25 mouse cellular contexts compared by ENCODE assay signal in the genomic region with DNA sequence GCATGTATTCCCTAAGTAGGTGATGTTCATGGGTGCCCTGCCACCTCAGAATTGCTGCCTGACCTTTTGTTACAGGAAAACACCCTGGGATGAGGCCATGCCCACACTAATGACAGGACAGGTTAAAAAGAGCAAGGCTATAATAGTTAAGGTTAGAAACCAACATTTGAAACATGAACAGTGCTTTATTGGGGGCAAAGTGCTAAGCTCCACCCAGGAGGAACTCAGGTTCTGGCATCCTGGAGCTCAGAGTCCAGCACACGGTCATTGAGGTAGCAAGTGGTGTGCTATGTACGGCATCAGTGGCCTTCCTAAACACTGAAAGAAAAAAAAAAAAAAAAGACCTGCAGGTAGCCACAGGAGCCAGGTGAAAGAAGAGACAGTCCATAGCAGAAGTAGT. TPM values are rescaled to one million over a fixed set of nuclear protein-coding genes. Genes with fewer than 3 reads are reported as not detected.
A peak's percentile ranks its signal among the peaks of the same experiment; 100 is the strongest.
DNase-seq lines count a peak whose midpoint lies in the region; ATAC-seq and TF ChIP-seq lines count a peak whose summit lies in the region.
"Had no signal": no experiment of that assay in that cellular context is flagged by ENCODE, and none has a peak within 500 bp of the region (broad histone marks: within the 10 kb centered on the region; RNA-seq: fewer than 3 reads in every experiment).

No protein-coding gene starts in this region.

- DNase-seq in kidney, adult 2 months = peak; percentile 17
- DNase-seq in kidney, postnatal 10 days = no peak
- peak; percentile 91 for DNase-seq in large intestine, adult 2 months (ENCODE audit: low read depth, low spot score)
- DNase-seq in ovary, postnatal 36 days (ENCODE audit: low spot score) = no peak
- DNase-seq in midbrain, postnatal 0 days (ENCODE audit: low spot score) = no peak
- DNase-seq: adrenal gland, adult 2 months; adrenal gland, postnatal 10 days; adrenal gland, postnatal 25 days; cerebellum, adult 11 months; cerebellum, adult 18-20 months; cerebellum, adult 8-10 months; cerebellum, adult 9-11 months; cerebellum, postnatal 14 days; cerebellum, postnatal 36 days; embryo, embryonic 11 days had no signal

- 59% methylated on average over 2 of the region's 2 CpGs for WGBS in kidney, adult 2 months
- WGBS in intestine, embryonic 15.5 days = 53% methylated on average over 2 of the region's 2 CpGs
- 54% methylated on average over 2 of the region's 2 CpGs for WGBS in intestine, embryonic 16.5 days
- WGBS in large intestine, adult 2 months = 28% methylated on average over 2 of the region's 2 CpGs
- whole genome bisulfite sequencing in midbrain, embryonic 15.5 days = 89% methylated on average over 2 of the region's 2 CpGs
- WGBS in midbrain, postnatal 0 days = 98% methylated on average over 2 of the region's 2 CpGs

- H3K4me1 ChIP-seq in kidney, adult 2 months (ENCODE audit: control insufficient read depth, insufficient read depth, low read length) = no peaks in the 10 kb centered on the region
- peaks cover 10% of the 10 kb centered on the region; the same call in 1 of the 2 replicates for H3K4me1 ChIP-seq in intestine, embryonic 15.5 days (replicated peaks)
- H3K4me1 ChIP-seq in intestine, embryonic 16.5 days (ENCODE audit: control insufficient read depth, insufficient read depth, low read length) = peaks cover 7% of the 10 kb centered on the region
- H3K4me1 ChIP-seq in midbrain, embryonic 15.5 days = peaks cover 20% of the 10 kb centered on the region
- H3K4me1 ChIP-seq in midbrain, postnatal 0 days (ENCODE audit: insufficient read depth, low read length) = 0 out of 2 replicates have a peak, but pooled peaks cover 3% of the 10 kb centered on the region

- peak; percentile 91 for ATAC-seq in intestine, embryonic 15.5 days
- ATAC-seq in intestine, embryonic 16.5 days = peak; percentile 96
- ATAC-seq in midbrain, embryonic 15.5 days (replicated peaks) = no peak
- ATAC-seq in midbrain, postnatal 0 days (ENCODE audit: low FRiP score) = no peak
- ATAC-seq: forebrain, embryonic 14.5 days had no signal

- H3K4me2 ChIP-seq in intestine, embryonic 15.5 days (replicated peaks) = no peak overlapping the region
- no peak overlapping the region for H3K4me2 ChIP-seq in intestine, embryonic 16.5 days (ENCODE audit: low read depth, low read length)
- no peak overlapping the region for H3K4me2 ChIP-seq in midbrain, embryonic 15.5 days
- H3K4me2 ChIP-seq in midbrain, postnatal 0 days (ENCODE audit: low read depth, low read length, poor library complexity, severe bottlenecking) = no peak overlapping the region
- H3K4me2 ChIP-seq: embryonic facial prominence, embryonic 13.5 days; embryonic facial prominence, embryonic 15.5 days; forebrain, embryonic 12.5 days had no signal

- no peaks in the 10 kb centered on the region for H3K27me3 ChIP-seq in kidney, adult 2 months (replicated peaks; ENCODE audit: control insufficient read depth, insufficient read depth, low read length)
- H3K27me3 ChIP-seq in intestine, embryonic 15.5 days (replicated peaks) = no peaks in the 10 kb centered on the region
- no peaks in the 10 kb centered on the region for H3K27me3 ChIP-seq in intestine, embryonic 16.5 days (replicated peaks; ENCODE audit: control insufficient read depth, insufficient read depth, low read length)
- no peaks in the 10 kb centered on the region for H3K27me3 ChIP-seq in midbrain, embryonic 15.5 days (replicated peaks)
- H3K27me3 ChIP-seq in midbrain, postnatal 0 days (ENCODE audit: insufficient read depth, low read length) = no peaks in the 10 kb centered on the region
- H3K27me3 ChIP-seq: embryonic facial prominence, embryonic 15.5 days had no signal

- no peak overlapping the region for H3K27ac ChIP-seq in kidney, adult 2 months (ENCODE audit: insufficient read depth, low read depth, low read length)
- H3K27ac ChIP-seq in intestine, embryonic 15.5 days = peak overlapping the region; percentile 54; the same call in 1 of the 2 replicates
- peak overlapping the region; percentile 72 for H3K27ac ChIP-seq in intestine, embryonic 16.5 days (ENCODE audit: low read length)
- H3K27ac ChIP-seq in midbrain, embryonic 15.5 days = no peak overlapping the region
- no peak overlapping the region for H3K27ac ChIP-seq in midbrain, postnatal 0 days (ENCODE audit: low read depth, low read length)
- H3K27ac ChIP-seq: embryonic facial prominence, embryonic 13.5 days; embryonic facial prominence, embryonic 15.5 days; forebrain, embryonic 10.5 days; forebrain, embryonic 12.5 days had no signal

- no peaks in the 10 kb centered on the region for H3K36me3 ChIP-seq in kidney, adult 2 months (ENCODE audit: control insufficient read depth, insufficient read depth, low read length)
- no peaks in the 10 kb centered on the region for H3K36me3 ChIP-seq in intestine, embryonic 15.5 days
- H3K36me3 ChIP-seq in intestine, embryonic 16.5 days (ENCODE audit: control insufficient read depth, insufficient read depth, low read length) = no peaks in the 10 kb centered on the region
- H3K36me3 ChIP-seq in midbrain, embryonic 15.5 days (replicated peaks) = no peaks in the 10 kb centered on the region
- no peaks in the 10 kb centered on the region for H3K36me3 ChIP-seq in midbrain, postnatal 0 days (ENCODE audit: insufficient read depth, low read length)
- H3K36me3 ChIP-seq: embryonic facial prominence, embryonic 13.5 days; embryonic facial prominence, embryonic 15.5 days; forebrain, embryonic 10.5 days; forebrain, embryonic 12.5 days had no signal

- no peak overlapping the region for H3K4me3 ChIP-seq in kidney, adult 2 months (ENCODE audit: insufficient read depth, low read depth, low read length)
- no peak overlapping the region for H3K4me3 ChIP-seq in intestine, embryonic 15.5 days (replicated peaks)
- no peak overlapping the region for H3K4me3 ChIP-seq in intestine, embryonic 16.5 days (ENCODE audit: low read length)
- H3K4me3 ChIP-seq in midbrain, embryonic 15.5 days = no peak overlapping the region
- no peak overlapping the region for H3K4me3 ChIP-seq in midbrain, postnatal 0 days (ENCODE audit: low read depth, low read length)
- H3K4me3 ChIP-seq: embryonic facial prominence, embryonic 13.5 days; embryonic facial prominence, embryonic 15.5 days; erythroblast, embryonic 14.5 days; forebrain, embryonic 10.5 days; forebrain, embryonic 12.5 days had no signal

- no peak overlapping the region for H3K9ac ChIP-seq in intestine, embryonic 15.5 days
- peak overlapping the region; percentile 20; the same call in 1 of the 2 replicates for H3K9ac ChIP-seq in intestine, embryonic 16.5 days (ENCODE audit: low read depth, low read length)
- no peak overlapping the region for H3K9ac ChIP-seq in midbrain, embryonic 15.5 days
- H3K9ac ChIP-seq in midbrain, postnatal 0 days (replicated peaks; ENCODE audit: low read length, poor library complexity, severe bottlenecking) = no peak overlapping the region
- H3K9ac ChIP-seq: embryonic facial prominence, embryonic 13.5 days; embryonic facial prominence, embryonic 15.5 days; forebrain, embryonic 12.5 days had no signal

- H3K9me3 ChIP-seq in intestine, embryonic 15.5 days = no peaks in the 10 kb centered on the region
- H3K9me3 ChIP-seq in intestine, embryonic 16.5 days (ENCODE audit: control insufficient read depth, low read length) = no peaks in the 10 kb centered on the region
- no peaks in the 10 kb centered on the region for H3K9me3 ChIP-seq in midbrain, embryonic 15.5 days
- no peaks in the 10 kb centered on the region for H3K9me3 ChIP-seq in midbrain, postnatal 0 days (ENCODE audit: low read length)
- H3K9me3 ChIP-seq: embryonic facial prominence, embryonic 13.5 days; embryonic facial prominence, embryonic 15.5 days; forebrain, embryonic 10.5 days; forebrain, embryonic 12.5 days had no signal

- no peak for TF ChIP-seq POLR2A in kidney, adult 2 months (IDR thresholded peaks at IDR 0.05; ENCODE audit: low read depth, low read length)

- no peak for TF ChIP-seq CTCF in kidney, adult 2 months (conservative IDR thresholded peaks at IDR 0.05; ENCODE audit: insufficient read depth, insufficient read length, low read depth, low read length)
- TF ChIP-seq CTCF in midbrain, postnatal 0 days (IDR thresholded peaks at IDR 0.05) = no peak

RNA-seq across cellular contexts. Expression of a gene that starts 29.0 kb away (rescaled TPM):
- 24.3 and 25.5 TPM in 2 replicates for polyA plus RNA-seq in kidney, adult 2 months (2012; rRNA removed)
- 24.5 and 24.6 TPM in 2 replicates for polyA plus RNA-seq in intestine, embryonic 15.5 days (2015; fragmentation: Nextera tagmentation; extraction: Ambion mirVana)
- polyA plus RNA-seq in intestine, embryonic 16.5 days (2015; fragmentation: Nextera tagmentation; extraction: Ambion mirVana) = 20.4 and 22.4 TPM in 2 replicates
- polyA plus RNA-seq in large intestine, adult 2 months (2012; rRNA removed) = 12.3 and 13.5 TPM in 2 replicates
- polyA plus RNA-seq in midbrain, embryonic 15.5 days (2015; fragmentation: Nextera tagmentation; extraction: Ambion mirVana) = 23.6 and 25.9 TPM in 2 replicates
- total RNA-seq in midbrain, postnatal 0 days (2014; rRNA removed) = 32.2 and 33.0 TPM in 2 replicates
- 19.2 and 20.1 TPM in 2 replicates for polyA plus RNA-seq in midbrain, postnatal 0 days (2015; fragmentation: Nextera tagmentation; extraction: Ambion mirVana)

RNA-seq across cellular contexts. Expression of a gene that starts 30.3 kb away (rescaled TPM):
- polyA plus RNA-seq in kidney, adult 2 months (2012; rRNA removed) = 39.6 and 40.3 TPM in 2 replicates
- 57.6 and 62.7 TPM in 2 replicates for polyA plus RNA-seq in intestine, embryonic 15.5 days (2015; fragmentation: Nextera tagmentation; extraction: Ambion mirVana)
- polyA plus RNA-seq in intestine, embryonic 16.5 days (2015; fragmentation: Nextera tagmentation; extraction: Ambion mirVana) = 72.0 and 78.9 TPM in 2 replicates
- 34.4 and 45.2 TPM in 2 replicates for polyA plus RNA-seq in large intestine, adult 2 months (2012; rRNA removed)
- 47.5 and 48.9 TPM in 2 replicates for polyA plus RNA-seq in midbrain, embryonic 15.5 days (2015; fragmentation: Nextera tagmentation; extraction: Ambion mirVana)
- 34.8 and 42.3 TPM in 2 replicates for total RNA-seq in midbrain, postnatal 0 days (2014; rRNA removed)
- polyA plus RNA-seq in midbrain, postnatal 0 days (2015; fragmentation: Nextera tagmentation; extraction: Ambion mirVana) = 47.9 and 48.1 TPM in 2 replicates

RNA-seq across cellular contexts. Expression of a gene that starts 34.8 kb away (rescaled TPM):
- 2.6 and 2.8 TPM in 2 replicates for polyA plus RNA-seq in kidney, adult 2 months (2012; rRNA removed)
- polyA plus RNA-seq in intestine, embryonic 15.5 days (2015; fragmentation: Nextera tagmentation; extraction: Ambion mirVana) = 1.9 and 2.1 TPM in 2 replicates
- 1.9 and 2.2 TPM in 2 replicates for polyA plus RNA-seq in intestine, embryonic 16.5 days (2015; fragmentation: Nextera tagmentation; extraction: Ambion mirVana)
- 0.26 and 0.67 TPM in 2 replicates for polyA plus RNA-seq in large intestine, adult 2 months (2012; rRNA removed)
- 6.1 and 6.3 TPM in 2 replicates for polyA plus RNA-seq in midbrain, embryonic 15.5 days (2015; fragmentation: Nextera tagmentation; extraction: Ambion mirVana)
- total RNA-seq in midbrain, postnatal 0 days (2014; rRNA removed) = 9.2 and 14.1 TPM in 2 replicates
- 7.1 and 8.6 TPM in 2 replicates for polyA plus RNA-seq in midbrain, postnatal 0 days (2015; fragmentation: Nextera tagmentation; extraction: Ambion mirVana)
- polyA plus RNA-seq: C2C12; erythroblast, embryonic 14.5 days had no signal

RNA-seq across cellular contexts. Expression of a gene that starts 35.2 kb away (rescaled TPM):
- 95.2 and 125 TPM in 2 replicates for polyA plus RNA-seq in kidney, adult 2 months (2012; rRNA removed)
- polyA plus RNA-seq in intestine, embryonic 15.5 days (2015; fragmentation: Nextera tagmentation; extraction: Ambion mirVana) = 22.3 and 27.1 TPM in 2 replicates
- polyA plus RNA-seq in intestine, embryonic 16.5 days (2015; fragmentation: Nextera tagmentation; extraction: Ambion mirVana) = 29.6 and 33.8 TPM in 2 replicates
- polyA plus RNA-seq in large intestine, adult 2 months (2012; rRNA removed) = 41.5 and 67.3 TPM in 2 replicates
- 72.6 and 73.3 TPM in 2 replicates for polyA plus RNA-seq in midbrain, embryonic 15.5 days (2015; fragmentation: Nextera tagmentation; extraction: Ambion mirVana)
- total RNA-seq in midbrain, postnatal 0 days (2014; rRNA removed) = 108 and 120 TPM in 2 replicates
- polyA plus RNA-seq in midbrain, postnatal 0 days (2015; fragmentation: Nextera tagmentation; extraction: Ambion mirVana) = 49.4 and 51.6 TPM in 2 replicates

Comparison
In these comparisons a context has a peak if more than half of its experiments do, and no peak if none do; other contexts are left out.
1. DNase-seq: peak in kidney, adult 2 months (single experiment) and large intestine, adult 2 months (single experiment); none in kidney, postnatal 10 days (single experiment), ovary, postnatal 36 days (single experiment) and midbrain, postnatal 0 days (single experiment).
2. H3K27ac ChIP-seq: peak in intestine, embryonic 15.5 days (single experiment) and intestine, embryonic 16.5 days (single experiment); none in kidney, adult 2 months (single experiment), midbrain, embryonic 15.5 days (single experiment) and midbrain, postnatal 0 days (single experiment).
3. ATAC-seq: peak in intestine, embryonic 15.5 days (single experiment) and intestine, embryonic 16.5 days (single experiment); none in midbrain, embryonic 15.5 days (single experiment) and midbrain, postnatal 0 days (single experiment).